Mouse (Mus musculus): ENCODE results near the gene Dhrs2. TPM values are rescaled to one million over a fixed set of nuclear protein-coding genes. Genes with fewer than 3 reads are reported as not detected.

The Dhrs2 gene
- total and polyA plus RNA-seq, 3 experiments, result not detected

GRCm38 (mm10) chr14:55204544-55204943 lies 17.3 kb upstream of the Dhrs2 start:
- Histone ChIP-seq H3K4me3 (ENCODE audit: control insufficient read depth in 1 of 2, insufficient read depth in 1 of 2, low read depth in 2 of 2, low read length in 2 of 2) (no peak overlapping the region), H3K36me3 (ENCODE audit: control insufficient read depth in 1 of 2, insufficient read depth in 2 of 2, low read length in 2 of 2) (no peaks in the 10 kb centered on the region), H3K27ac (ENCODE audit: control insufficient read depth, low read depth, low read length) (no peak overlapping the region), H3K4me1 (ENCODE audit: control insufficient read depth in 1 of 2, insufficient read depth in 2 of 2, low read length in 2 of 2) (no peaks in the 10 kb centered on the region), H3K79me2 (ENCODE audit: control insufficient read depth, insufficient read depth, low read length, poor library complexity) (no peaks in the 10 kb centered on the region), H3K9ac (ENCODE audit: control insufficient read depth, low read depth, low read length, poor library complexity, severe bottlenecking) (no peak overlapping the region), H3K9me3 (replicated peaks; ENCODE audit: insufficient read depth, low read length) (no peaks in the 10 kb centered on the region), H3K27me3 (ENCODE audit: control insufficient read depth in 1 of 2, insufficient read depth in 2 of 2, low read length in 2 of 2) (peaks cover 6 to 16% of the 10 kb centered on the region in 2 experiments)
- DNase-seq (ENCODE audit: low read depth, low spot score), result no peak
- TF ChIP-seq USF2 (IDR thresholded peaks at IDR 0.05; ENCODE audit: borderline replicate concordance in 1 of 2, insufficient read depth in 1 of 2, low read depth in 1 of 2, low read length in 2 of 2) (no peak), ZNF384 (IDR thresholded peaks at IDR 0.05; ENCODE audit: low read depth, low read length) (no peak), SMC3 (IDR thresholded peaks at IDR 0.05; ENCODE audit: low read depth, low read length) (no peak), MYB (IDR thresholded peaks at IDR 0.05; ENCODE audit: low read depth, low read length) (no peak), MXI1 (IDR thresholded peaks at IDR 0.05; ENCODE audit: low read depth, low read length) (no peak), ZKSCAN1 (IDR thresholded peaks at IDR 0.05; ENCODE audit: low read depth, low read length) (no peak), MAFK (IDR thresholded peaks at IDR 0.05; ENCODE audit: borderline replicate concordance, low read depth, low read length) (no peak), ELF1 (IDR thresholded peaks at IDR 0.05; ENCODE audit: low read depth, low read length) (no peak), HCFC1 (IDR thresholded peaks at IDR 0.05; ENCODE audit: low read depth, low read length) (no peak), POLR2A (IDR thresholded peaks at IDR 0.05; ENCODE audit: control insufficient read depth in 1 of 2, insufficient read depth in 1 of 2, low read depth in 1 of 2, low read length in 2 of 2, poor library complexity in 1 of 2) (no peak), RCOR1 (IDR thresholded peaks at IDR 0.05; ENCODE audit: low read depth, low read length) (no peak), USF1 (IDR thresholded peaks at IDR 0.05; ENCODE audit: low read depth, low read length) (no peak)

- H3K27ac ChIP-seq (ENCODE audit: control insufficient read depth, low read depth, low read length), result no peak overlapping the region
- peaks cover 6 to 16% of the 10 kb centered on the region in 2 experiments for H3K27me3 ChIP-seq (ENCODE audit: control insufficient read depth in 1 of 2, insufficient read depth in 2 of 2, low read length in 2 of 2)
- H3K9me3 ChIP-seq (replicated peaks; ENCODE audit: insufficient read depth, low read length), result no peaks in the 10 kb centered on the region
- no peaks in the 10 kb centered on the region for H3K36me3 ChIP-seq (ENCODE audit: control insufficient read depth in 1 of 2, insufficient read depth in 2 of 2, low read length in 2 of 2)
- TF ChIP-seq RCOR1 (IDR thresholded peaks at IDR 0.05; ENCODE audit: low read depth, low read length) (no peak), ZC3H11A (IDR thresholded peaks at IDR 0.05; ENCODE audit: low read depth, low read length) (no peak), KAT2A (conservative IDR thresholded peaks at IDR 0.05; ENCODE audit: low read depth, low read length) (no peak), TBP (IDR thresholded peaks at IDR 0.05; ENCODE audit: low read depth, low read length) (no peak), ZKSCAN1 (IDR thresholded peaks at IDR 0.05; ENCODE audit: low read depth, low read length) (no peak), UBTF (IDR thresholded peaks at IDR 0.05; ENCODE audit: borderline replicate concordance, insufficient read depth, low read depth, low read length) (no peak)
- no peaks in the 10 kb centered on the region for H3K79me2 ChIP-seq (ENCODE audit: control insufficient read depth, insufficient read depth, low read length, poor library complexity)
- no peaks in the 10 kb centered on the region for H3K4me1 ChIP-seq (ENCODE audit: control insufficient read depth in 1 of 2, insufficient read depth in 2 of 2, low read length in 2 of 2)
- DNase-seq (ENCODE audit: low read depth, low spot score), result no peak
- H3K4me3 ChIP-seq (ENCODE audit: control insufficient read depth in 1 of 2, insufficient read depth in 1 of 2, low read depth in 2 of 2, low read length in 2 of 2), result no peak overlapping the region
- no peak overlapping the region for H3K9ac ChIP-seq (ENCODE audit: control insufficient read depth, low read depth, low read length, poor library complexity, severe bottlenecking)
Measured at GRCm38 (mm10) chr14:55205045-55205750, 16.6 kb upstream of the Dhrs2 start.

Data from MEL (cell line).